Mouse (Mus musculus) spleen, postnatal 10 days (tissue): ENCODE data around the gene Evx2.

ENCODE experiments used
- DNase-seq, 2 experiments: peaks; one replicate each; pipeline ENCODE4 v3.0.0; 2021 to 2022; ENCODE audit warnings: low spot score in 2 of 2

The Evx2 gene

GRCm38 (mm10) chr2:74681594-74682531, 22.5 kb upstream of the Evx2 start:
- no peak for DNase-seq

- no peak for DNase-seq
These were observed 21.4 kb upstream of the Evx2 start for GRCm38 (mm10) chr2:74680561-74681398.

- peak in 1 of 2 experiments; percentile 15 for DNase-seq
These were observed 20.6 kb upstream of the Evx2 start for GRCm38 (mm10) chr2:74679980-74680379.

GRCm38 (mm10) chr2:74679596-74679971, 20.2 kb upstream of the Evx2 start:
- DNase-seq, result no peak

- DNase-seq, result no peak
These were observed 19.7 kb upstream of the Evx2 start, which contains the start of gene Hoxd11 for GRCm38 (mm10) chr2:74678891-74679595. Gene Hoxd11, plus strand, starts transcription at chr2:74679557.

GRCm38 (mm10) chr2:74677106-74677505, 17.7 kb upstream of the Evx2 start:
- no peak for DNase-seq

GRCm38 (mm10) chr2:74676376-74677052, 17.2 kb upstream of the Evx2 start:
- no peak for DNase-seq

GRCm38 (mm10) chr2:74675666-74676282, 16.4 kb upstream of the Evx2 start:
- DNase-seq, result no peak

GRCm38 (mm10) chr2:74674881-74675665, 15.7 kb upstream of the Evx2 start, which contains the start of gene Hoxd12:
Gene Hoxd12, plus strand, starts transcription at chr2:74675013.
- no peak for DNase-seq

- no peak for DNase-seq
These were observed 14.6 kb upstream of the Evx2 start for GRCm38 (mm10) chr2:74673835-74674425.

GRCm38 (mm10) chr2:74672481-74673362, 13.4 kb upstream of the Evx2 start:
- DNase-seq, result peak in 1 of 2 experiments; percentile 59

- no peak for DNase-seq
These were observed 12.5 kb upstream of the Evx2 start for GRCm38 (mm10) chr2:74671847-74672246.

GRCm38 (mm10) chr2:74670632-74671188, 11.4 kb upstream of the Evx2 start:
- no peak for DNase-seq

- no peak for DNase-seq
These were observed 10.4 kb upstream of the Evx2 start for GRCm38 (mm10) chr2:74669650-74670235.

GRCm38 (mm10) chr2:74669230-74669578, 9.8 kb upstream of the Evx2 start:
- DNase-seq, result no peak

GRCm38 (mm10) chr2:74668370-74669229, 9.2 kb upstream of the Evx2 start:
- no peak for DNase-seq

- DNase-seq, result no peak
These were observed 8.5 kb upstream of the Evx2 start, which contains the start of gene Hoxd13 for GRCm38 (mm10) chr2:74667842-74668357. Gene Hoxd13, plus strand, starts transcription at chr2:74668310.
